Mouse (Mus musculus) G1E (cell line): ENCODE measurements around the gene Unc93a2.
"Not testable (repeated sequence)": the region's sequence is repeated elsewhere in the genome, so short reads cannot be mapped to it uniquely, and the experiment has no call there.

ENCODE experiments used
- CTCF ChIP-seq: IDR thresholded peaks from 2 replicates; pipeline ENCODE4 v1.5.1; 2012; ENCODE audit warnings: low read depth, low read length, inconsistent platforms, mixed read lengths
- POLR2AphosphoS5 ChIP-seq: IDR thresholded peaks from 2 replicates; pipeline ENCODE4 v1.6.1; 2012; ENCODE audit warnings: low read depth, low read length, inconsistent platforms; ENCODE audit not compliant: insufficient replicate concordance
- TAL1 ChIP-seq: conservative IDR thresholded peaks from 2 replicates; pipeline ENCODE4 v1.6.1; 2012; ENCODE audit warnings: low read depth, low read length, inconsistent platforms, mixed read lengths

- TF ChIP-seq TAL1, CTCF, POLR2AphosphoS5: not testable (repeated sequence)
Observed at GRCm38 (mm10) chr17:7319789-7320188, 65.5 kb downstream of the Unc93a2 start.
